Mouse (Mus musculus): ENCODE results near the gene Fbl.

Fbl gene

DNA sequence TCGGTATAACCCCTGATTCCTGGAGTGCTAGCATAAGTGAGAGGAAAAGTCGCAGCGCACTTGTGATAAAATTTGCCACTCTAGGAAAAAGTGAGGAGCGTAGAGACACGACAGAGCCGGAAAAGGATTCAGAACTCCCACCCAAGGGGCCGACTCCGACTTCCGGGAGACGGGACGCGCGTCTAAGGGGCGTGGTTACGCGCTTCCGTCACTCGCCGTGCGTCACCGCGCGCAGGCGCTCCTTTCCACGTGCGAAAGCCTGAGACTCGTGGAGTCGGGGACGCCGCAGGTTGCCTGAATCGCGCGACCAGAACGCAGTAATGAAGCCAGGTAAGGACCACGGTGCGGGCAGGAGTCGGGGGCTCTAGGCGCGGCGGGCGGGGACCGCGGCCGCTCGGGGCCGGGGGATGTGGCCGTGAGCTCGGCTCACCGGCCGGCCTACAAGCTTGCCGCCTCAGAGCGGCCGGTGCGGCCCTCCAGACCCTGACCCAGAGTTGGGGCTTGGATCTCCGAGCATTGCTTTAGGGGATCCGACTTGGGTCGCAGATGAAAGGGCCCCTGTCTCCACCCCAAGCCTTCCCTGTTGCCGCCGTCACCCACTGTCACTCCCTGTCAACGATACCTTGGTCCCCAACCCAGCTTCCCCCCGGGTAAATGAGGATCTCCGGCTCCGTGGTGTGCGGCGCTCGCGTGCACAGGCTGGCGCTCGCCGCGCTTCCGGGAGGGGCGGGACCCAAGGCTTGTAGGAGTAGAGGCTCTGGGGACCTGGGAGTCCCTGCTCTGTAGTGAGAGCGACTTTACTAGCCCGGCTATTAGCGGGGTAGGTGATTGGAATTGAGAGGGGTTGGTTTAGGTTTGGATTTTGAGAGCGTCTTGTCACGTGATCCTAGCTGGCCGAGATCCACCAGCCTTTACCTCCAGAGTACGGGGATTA lies at the start of gene Fbl:
Gene Fbl (plus strand): TSS at position 222 of the 934 bp plus-strand sequence.
- peak; percentile 95 to 96 for DNase-seq (ENCODE audit: low spot score in 2 of 2)

DNA sequence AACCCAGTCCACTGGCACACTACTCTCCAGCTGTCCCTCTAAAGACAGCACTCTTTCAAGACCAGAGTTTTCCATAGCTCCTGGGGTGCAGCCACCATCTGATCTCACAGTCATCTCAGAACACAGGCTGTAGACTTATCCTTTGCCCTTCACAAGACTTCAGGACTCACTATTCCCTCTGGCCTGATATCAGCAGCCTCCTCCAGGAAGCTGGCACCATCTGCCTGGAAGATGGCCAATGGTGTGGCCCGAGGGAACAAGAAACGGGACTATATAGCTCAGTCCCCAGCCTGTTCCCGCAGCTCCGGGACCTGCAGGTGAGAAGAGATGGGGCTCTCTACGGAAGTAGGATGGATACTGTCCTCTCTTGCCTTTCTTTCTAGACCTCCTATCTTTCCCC lies 40.3 kb upstream of the Fbl start, which contains the start of gene 9530053A07Rik:
Gene 9530053A07Rik (plus strand): TSS at position 301 of the 400 bp plus-strand sequence.
- DNase-seq (ENCODE audit: low spot score in 2 of 2): no peak

DNA sequence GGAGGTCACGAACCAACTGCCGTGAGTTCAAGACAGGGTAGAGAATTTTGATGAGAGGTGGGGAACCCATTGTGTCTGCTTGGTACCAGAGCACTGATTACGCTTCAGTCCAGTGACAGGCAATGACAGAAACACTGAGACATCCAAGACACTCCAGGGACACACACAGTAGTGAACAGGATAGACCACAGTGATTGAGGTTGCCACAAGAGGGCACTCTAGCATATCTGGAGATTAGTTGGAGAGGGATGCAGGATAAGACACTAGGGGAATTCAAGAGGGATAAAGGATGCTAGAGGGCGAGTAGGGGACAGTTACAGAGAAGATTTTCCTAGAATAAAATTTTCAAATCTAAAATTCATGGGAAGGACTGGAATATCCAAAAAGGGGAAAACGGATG lies 31.9 kb upstream of the Fbl start:
- DNase-seq (ENCODE audit: low spot score in 2 of 2): peak; percentile 31 to 63

DNA sequence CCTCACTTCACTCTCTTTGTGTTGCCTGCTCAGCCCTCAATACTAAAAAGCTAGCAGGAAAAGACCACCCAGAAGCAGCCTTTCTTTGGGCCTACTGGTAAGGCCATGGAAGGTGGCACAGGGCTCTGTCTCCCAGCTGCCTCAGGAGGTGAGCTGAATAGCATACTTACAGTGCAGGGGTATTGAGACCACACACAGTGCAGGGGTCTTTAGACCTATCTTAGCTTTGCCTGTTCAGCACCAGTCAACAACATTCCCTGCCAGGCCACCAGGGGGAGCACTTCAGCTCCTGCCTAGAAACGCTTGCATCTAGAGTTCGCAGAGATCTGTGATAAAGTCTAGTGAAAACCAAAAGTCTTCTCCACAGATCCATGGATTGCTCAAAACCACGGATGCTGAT lies 21.2 kb upstream of the Fbl start:
- DNase-seq (ENCODE audit: low spot score in 2 of 2): peak in 1 of 2 experiments; percentile 62

DNA sequence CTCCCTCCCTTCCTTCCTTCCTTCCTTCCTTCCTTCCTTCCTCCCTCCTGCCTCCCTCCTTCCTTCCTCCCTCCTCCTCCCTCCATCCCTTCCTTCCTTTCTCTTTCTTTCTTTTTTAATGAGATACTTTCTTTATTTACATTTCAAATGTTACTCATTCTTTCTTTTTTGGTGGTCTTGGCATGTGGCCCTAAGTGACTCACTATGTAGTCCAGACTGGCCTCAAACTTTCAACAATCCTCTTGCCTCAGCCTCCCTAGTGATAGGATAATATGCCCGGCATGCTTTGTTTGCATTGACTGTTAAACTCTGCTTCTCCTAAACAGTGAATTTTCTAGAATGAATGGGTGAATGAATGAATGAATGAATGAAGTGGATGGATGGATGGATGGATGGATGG lies 19.7 kb upstream of the Fbl start:
- no peak for DNase-seq (ENCODE audit: low spot score in 2 of 2)

DNA sequence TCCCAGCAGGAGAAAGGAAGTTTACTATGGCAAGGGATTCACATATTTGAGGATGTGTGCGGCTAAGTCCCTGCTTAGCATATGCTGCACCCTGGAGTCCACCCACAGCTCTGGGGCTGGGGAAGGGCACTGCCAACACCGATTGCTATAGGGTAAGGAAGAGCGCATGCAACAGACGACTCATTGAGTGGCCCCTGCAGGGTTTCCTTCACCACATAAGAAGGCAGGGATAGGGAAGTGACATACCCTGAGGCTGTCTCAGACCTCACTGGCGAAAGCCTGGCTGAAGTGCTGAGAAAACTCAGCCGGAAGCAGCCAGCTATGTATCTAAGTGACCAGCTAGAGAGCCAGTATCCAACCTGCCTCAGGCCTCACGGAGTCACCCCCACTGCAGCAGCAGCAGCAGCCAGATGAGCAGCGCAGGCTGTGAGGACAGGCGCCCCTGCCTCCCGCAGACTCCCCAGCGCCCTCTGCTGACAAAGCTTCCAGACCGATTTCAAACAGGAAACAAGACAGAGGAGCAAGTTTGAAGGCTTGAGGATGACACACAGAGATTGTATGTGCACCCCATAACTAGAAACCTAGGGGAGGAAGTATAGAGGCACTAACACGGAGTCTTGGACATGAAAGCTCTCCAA lies 17.8 kb upstream of the Fbl start:
- DNase-seq (ENCODE audit: low spot score in 2 of 2): peak in 1 of 2 experiments; percentile 59

DNA sequence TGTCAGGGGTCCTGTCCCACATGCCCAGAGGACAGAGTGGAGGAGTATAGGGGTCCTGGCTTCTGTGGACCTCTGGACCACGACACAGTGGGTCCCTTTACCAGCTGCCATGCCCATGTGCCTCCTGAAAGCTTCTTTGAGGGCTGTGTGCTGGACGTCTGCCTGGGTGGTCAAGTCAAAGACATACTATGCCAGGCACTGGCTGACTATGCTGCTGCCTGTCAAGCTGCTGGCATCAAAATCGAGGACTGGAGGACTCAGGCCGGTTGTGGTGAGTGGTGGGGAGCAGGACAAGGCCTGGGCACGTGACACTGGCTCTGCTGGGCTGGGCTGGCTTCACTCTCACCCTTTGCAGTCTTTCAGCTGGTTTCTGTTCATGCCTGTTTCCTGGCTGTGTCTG lies 15.9 kb upstream of the Fbl start:
- DNase-seq (ENCODE audit: low spot score in 2 of 2): peak; percentile 40 to 47

DNA sequence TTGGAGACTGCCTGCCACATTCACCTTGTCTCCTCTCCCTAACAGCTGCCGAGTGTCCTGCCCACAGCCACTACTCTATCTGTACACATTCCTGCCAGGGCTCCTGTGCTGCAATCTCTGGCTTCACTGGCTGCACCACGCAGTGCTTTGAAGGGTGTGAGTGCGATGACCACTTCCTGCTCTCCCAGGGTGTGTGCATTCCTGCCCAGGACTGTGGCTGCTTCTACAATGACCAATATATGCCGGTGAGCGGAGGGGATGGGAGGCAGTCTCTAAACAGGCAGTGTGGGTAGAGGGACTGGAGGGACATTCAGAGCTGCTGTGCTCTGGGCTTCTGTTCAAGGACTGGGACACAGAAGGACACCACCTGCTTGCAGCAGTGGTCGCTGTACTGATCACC lies 10.2 kb upstream of the Fbl start:
- DNase-seq (ENCODE audit: low spot score in 2 of 2): no peak

DNA sequence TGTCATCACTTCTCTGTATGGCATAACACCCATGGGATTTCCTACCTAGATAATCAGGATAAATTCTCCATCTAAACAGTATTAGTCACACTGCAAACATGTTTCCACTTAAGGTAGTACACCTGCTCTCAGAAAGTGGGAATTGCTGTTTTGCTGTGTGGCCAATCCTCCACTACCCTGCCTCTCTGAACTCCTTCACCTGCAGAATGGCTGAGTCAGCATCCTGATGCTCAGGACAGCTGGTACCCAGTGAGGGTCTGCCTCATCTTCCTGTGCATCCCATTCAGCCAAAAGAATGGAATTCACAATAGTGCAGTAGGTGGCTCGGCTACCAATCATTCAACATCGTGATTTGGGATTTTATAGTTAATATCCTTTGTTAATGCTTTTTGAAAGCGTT lies 9.6 kb upstream of the Fbl start:
- DNase-seq (ENCODE audit: low spot score in 2 of 2): no peak

DNA sequence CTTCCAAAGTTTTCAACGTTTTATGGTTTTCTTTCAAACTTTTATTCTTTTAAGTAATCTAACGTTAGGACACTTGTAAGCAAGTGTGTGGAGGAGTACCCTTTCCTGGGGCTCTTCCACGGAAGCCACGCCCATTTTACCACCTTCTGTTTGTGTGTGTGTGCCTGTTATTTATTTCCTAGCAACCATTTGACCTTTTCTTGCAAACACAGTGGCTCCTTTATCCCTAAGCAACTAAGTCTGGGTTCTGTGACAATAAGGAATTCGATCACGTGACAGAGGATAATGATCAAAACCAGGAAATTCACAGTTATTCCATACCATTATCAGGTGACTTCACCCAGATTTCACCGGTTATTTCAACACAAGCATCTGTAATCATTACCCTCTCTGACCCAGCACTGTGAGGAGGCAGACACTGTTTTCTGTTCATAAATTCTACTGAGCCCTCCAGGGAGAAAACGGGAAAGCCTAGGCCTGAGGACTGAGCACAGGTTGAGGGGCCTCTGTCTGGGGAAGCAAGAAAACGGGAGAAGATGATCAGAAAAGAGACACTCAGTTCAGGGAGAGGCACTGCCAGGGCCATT lies 8.3 kb upstream of the Fbl start:
- DNase-seq (ENCODE audit: low spot score in 2 of 2): no peak

DNA sequence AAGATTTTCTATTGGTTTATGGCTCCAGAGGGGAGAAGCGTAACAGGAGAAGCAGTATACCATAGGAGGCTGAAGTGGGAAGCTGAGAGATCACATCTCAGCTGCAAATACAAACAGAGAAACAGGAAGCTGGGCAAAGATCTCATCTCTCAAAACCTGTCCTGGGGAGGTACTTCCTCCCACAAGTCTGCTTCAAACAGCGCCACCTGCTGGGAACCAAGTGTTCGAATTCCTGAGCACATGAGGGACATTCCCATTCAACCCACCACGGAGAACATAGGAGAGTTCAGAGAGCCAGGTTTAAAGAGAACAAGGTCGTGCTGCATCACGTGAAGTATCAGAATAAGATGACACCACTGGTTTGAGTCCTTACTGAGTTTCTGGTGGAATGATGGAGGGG lies 4.1 kb upstream of the Fbl start:
- DNase-seq (ENCODE audit: low spot score in 2 of 2): no peak

DNA sequence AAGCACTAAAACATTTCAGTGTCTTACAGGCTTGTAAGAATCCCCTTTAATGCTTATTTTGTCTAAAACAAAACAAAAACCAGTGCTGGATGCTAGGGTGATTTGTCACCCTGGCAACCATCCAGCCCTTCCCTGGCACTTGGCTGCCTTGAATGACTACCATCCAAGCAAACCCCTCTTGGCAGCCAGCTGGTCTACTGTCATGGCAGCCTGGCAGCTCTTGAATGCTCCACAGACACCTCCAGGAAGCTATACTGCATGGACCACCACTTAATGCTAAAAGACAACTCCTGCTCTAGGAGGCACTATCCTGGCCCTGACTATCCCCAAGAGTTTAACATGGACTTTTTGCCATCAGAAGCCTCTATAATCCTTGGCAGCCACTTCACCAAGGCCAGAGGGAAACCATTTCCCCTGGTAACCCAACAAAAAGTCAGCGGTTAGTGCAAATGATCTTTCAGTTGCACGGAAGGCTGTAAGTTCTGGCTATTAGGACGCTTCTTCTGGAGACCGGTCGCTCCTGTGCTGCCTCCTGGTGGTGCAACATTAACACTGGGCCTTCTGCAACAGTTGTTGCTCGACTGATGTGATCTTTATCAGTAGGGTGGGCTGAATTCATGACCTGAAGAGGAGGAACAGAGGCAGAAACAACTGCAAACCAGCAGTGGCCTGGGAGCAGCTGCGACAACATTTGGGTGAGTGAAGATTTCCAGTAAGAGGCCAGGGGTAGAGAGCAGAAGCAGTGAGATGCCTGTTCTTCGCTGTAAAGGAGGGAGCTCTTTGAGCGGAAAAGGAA lies 992 bp upstream of the Fbl start:
- DNase-seq (ENCODE audit: low spot score in 2 of 2): peak; percentile 81

DNA sequence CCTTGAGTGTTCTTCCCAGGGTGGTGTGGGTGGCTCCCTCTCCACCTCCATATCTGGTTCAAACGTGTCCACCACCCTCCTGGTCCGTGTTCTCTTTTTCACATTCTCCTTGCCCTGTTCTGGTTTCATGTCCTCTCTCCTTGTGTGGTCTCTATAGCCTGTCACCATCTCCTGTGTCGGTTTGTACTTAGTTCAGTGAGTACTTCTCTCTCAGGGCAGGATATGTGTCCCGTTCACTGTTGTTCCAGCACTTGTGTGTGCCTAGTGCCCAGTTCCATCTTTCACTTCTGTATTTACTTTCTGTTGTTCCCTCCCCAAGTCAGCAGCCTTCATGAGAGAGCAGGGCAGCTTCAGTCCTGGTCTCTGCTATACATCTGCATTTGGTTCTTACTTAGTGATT lies 5.8 kb downstream of the Fbl start:
- DNase-seq (ENCODE audit: low spot score in 2 of 2): no peak

DNA sequence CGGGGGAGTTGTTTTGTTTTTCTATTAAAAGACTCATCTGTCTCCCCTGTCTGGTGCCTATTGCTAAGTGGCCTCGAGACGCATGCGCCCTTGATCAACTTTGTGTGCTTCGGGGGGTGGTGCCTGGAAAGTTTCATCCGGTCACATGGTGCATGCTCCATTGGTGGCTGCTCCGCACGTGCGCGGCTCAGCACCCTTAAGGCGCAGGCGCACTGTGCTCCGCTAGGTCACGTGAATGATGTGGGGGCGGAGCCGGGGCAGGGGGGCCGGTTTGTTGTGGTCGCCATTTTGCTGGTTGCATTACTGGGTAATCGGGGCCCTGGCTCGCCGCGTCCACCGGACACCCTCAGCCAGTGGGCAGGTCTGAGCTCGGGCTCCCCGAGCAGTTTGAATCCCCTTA lies 9.7 kb downstream of the Fbl start, which contains the start of gene Dyrk1b:
Gene Dyrk1b (plus strand): TSS at position 242 of the 400 bp plus-strand sequence.
- DNase-seq (ENCODE audit: low spot score in 2 of 2): peak; percentile 99

DNA sequence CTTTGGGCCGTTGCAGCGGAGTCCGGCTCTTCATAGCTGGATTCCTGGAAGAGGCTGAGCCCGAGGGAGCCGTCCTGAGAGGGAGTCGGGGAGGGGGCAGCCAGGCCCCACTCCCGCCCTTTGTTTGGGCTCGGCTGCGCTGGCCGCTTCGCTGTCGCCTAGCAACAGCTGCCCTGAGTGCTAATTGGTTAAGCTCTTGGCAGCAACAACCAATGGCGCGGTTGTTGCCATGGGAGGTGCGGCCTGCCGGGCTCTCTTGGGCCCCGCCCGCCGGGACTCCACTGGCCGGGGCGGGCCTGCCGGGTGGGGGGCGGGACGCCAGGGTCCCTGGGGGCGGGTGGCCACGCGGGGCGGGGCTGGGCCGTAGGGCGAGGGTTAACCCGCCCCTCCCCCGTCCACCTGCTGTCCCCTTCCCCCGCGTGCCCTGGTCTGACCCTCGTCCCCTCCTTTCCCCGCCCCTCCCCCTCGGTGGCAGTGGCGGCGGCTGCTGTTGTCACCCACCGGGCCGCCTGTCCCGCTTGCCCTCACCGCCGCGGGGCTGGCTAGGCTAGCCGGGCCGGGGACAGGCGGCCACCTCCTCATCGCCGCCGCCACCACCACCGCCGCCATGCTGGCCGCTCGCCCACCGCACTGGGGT lies 10.3 kb downstream of the Fbl start:
- DNase-seq (ENCODE audit: low spot score in 2 of 2): peak; percentile 96 to 98

DNA sequence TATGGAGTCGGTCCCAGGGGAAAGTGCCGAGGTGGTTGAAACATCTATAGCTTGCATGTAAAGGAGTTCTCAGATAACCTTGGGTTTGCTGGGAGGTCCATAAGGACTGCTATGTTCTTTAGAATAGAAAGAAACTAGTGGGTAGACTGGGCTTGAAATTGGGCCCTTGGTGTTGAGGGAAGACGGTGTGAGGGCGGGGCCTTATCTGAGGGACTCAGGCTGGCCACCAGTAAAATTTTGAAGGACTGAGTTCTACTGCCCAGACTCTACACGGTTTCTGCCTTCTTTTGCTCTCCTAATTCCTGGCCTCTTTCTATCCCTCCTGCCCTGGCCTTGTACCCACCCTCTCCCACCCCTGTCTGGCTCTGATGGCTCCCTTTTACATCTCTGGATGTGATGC lies 11.4 kb downstream of the Fbl start:
- DNase-seq (ENCODE audit: low spot score in 2 of 2): no peak

DNA sequence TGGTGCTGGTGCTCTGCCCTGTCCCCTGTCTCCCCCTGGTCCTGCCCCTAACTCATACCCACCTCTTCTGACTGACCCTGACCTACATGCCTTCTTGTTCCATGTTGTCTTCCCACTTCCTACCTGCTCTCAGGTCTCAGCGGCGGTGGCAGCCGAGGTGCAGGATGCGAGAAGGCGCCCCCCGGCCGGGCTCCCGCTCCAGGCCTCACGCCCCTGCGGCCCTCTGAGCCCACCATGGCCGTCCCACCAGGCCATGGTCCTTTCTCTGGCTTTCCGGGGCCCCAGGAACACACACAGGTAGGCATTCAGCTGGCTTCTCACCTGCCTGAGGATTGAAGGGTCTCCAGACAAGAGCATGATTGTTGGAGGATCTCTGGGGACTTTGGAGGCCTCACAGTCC lies 11.9 kb downstream of the Fbl start:
- no peak for DNase-seq (ENCODE audit: low spot score in 2 of 2)

DNA sequence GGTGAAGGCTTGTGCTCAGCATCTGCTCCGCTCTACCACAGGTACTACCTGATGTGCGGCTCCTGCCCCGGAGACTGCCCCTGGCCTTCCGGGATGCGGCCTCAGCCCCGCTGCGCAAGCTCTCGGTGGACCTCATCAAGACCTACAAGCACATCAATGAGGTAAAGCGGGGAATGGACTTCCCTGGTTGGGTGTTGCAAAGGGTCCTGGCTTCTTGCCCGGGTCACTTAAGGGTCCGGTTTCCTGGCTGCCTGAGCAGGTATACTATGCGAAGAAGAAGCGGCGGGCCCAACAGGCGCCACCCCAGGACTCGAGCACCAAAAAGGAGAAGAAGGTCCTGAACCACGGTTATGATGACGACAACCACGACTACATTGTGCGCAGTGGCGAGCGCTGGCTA lies 12.8 kb downstream of the Fbl start:
- DNase-seq (ENCODE audit: low spot score in 2 of 2): no peak

DNA sequence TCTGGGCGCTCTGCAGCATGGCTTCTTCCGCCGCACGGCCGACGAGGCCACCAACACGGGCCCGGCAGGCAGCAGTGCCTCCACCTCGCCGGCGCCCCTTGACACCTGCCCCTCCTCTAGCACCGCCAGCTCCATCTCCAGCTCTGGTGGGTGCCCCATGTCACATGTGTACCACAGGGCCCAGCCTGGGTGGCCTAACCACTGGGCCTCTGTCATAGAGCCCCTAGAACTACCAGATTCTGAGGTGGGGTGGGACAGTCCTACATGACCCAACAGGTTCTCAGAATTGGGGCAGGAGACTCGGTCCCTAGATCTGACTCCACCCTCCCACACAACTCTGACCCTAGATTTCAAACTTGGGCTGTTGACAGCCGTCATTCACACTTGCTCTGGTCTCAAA lies 16.4 kb downstream of the Fbl start:
- DNase-seq (ENCODE audit: low spot score in 2 of 2): no peak

DNA sequence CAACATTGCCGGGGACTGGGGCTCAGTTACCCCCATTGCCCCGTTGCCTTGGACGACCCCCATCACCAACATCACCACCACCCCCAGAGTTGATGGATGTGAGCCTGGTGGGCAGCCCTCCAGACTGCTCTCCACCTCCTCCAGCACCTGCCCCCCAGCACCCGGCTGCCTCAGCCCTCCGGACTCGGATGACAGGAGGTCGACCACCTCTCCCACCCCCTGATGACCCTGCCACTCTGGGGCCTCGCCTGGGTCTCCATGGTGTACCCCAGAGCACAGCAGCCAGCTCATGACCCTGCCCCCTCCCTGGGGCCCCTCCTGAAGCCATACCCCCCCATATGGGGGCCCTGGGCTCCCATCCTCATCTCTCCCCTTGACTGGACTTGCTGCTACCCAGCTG lies 17.1 kb downstream of the Fbl start:
- DNase-seq (ENCODE audit: low spot score in 2 of 2): no peak

DNA sequence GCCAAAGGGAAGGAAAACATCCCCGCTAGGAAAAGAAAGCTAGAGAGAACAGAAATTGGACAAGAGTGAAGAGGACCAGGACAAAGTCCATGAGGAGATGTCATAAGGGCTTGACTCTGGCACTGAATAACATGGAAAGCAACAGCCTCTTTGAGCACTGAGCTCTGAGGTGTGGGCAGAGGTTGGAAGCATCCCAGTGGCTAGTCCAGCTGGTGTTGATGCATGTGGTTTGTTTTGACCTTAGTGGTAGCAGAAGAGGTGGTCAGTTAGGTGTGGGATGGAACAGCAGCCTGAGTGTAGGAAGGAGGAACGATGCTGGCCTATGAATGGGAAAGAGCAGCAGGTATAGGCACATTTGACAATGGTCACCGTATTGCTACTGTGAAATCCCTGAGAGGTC lies 22.0 kb downstream of the Fbl start:
- DNase-seq (ENCODE audit: low spot score in 2 of 2): no peak

Data from right cerebral cortex, postnatal 10 days (tissue).